Mouse (Mus musculus): Measurements from ENCODE around the gene Hspbp1. TPM values are rescaled to one million over a fixed set of nuclear protein-coding genes. Genes with fewer than 3 reads are reported as not detected.

Gene Hspbp1
- polyA plus RNA-seq, 3 experiments from 2014 or later = 41.5 to 52.0 (median 46.5) TPM

DNA sequence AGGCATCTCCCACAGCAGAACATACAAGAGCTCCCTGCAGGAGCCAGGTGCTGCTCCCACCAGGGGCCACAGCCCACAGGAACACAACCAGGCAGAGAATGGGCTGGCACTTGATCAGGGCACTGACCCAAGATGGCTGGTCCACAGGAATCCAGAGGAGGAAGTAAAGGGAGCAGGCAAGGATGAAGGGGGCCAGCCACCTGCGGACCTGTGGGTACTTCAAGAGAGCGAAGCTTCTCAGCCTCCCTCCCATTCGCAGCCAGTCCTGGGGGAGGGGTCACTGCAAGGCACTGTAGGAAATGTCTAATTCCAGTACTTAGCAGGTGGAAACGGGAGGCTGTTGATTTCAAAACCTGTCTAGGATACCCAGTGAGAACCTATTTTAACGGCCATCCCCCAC lies 55.3 kb downstream of the Hspbp1 start:
- ATAC-seq = peak; percentile 32

DNA sequence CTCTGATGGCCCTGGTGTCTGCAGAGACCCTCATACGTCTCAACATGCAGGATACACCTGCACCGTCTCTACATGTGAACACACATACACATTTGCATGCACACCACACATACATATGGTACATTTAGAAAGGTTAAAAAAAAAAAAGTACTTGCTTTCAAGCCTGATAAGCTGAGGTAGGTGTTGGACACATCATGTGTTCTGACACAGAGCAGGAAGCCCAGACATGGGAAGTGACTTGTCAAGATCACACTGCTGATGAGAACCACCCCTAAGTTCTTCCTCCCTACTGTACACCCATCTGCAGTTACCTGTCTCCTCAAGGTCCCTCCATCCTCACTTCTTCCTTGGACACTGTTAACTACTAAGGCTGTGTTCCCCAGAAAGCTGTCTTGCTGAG lies 58.9 kb downstream of the Hspbp1 start:
- ATAC-seq = no peak

DNA sequence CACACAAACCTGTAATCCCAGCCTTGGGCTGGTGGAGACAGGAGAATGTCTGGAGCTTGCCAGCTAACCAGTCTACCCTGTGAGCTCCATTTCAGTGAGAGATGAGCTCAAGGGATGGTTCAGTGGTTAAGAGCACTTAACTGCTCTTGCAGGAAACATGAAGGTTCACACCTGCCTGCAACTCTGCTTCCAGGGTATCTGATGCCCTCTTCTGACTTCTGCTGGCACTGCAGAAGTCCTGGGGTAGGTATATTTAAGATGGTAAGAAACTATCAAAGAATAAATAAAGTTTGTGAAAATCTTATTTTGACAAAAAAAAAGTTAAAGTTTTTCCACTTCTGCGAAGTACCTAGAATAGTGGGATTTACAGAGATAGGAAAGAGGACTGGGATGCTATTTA lies 60.5 kb downstream of the Hspbp1 start:
- peak; percentile 44 for ATAC-seq

- ATAC-seq = peak; percentile 57
These were observed 61.2 kb downstream of the Hspbp1 start for GRCm38 (mm10) chr7:4623544-4624189.

- ATAC-seq = no peak
These were observed 64.9 kb downstream of the Hspbp1 start for GRCm38 (mm10) chr7:4619979-4620378.

- ATAC-seq = peak; percentile 86
These were observed 71.0 kb downstream of the Hspbp1 start for GRCm38 (mm10) chr7:4613740-4614403.

GRCm38 (mm10) chr7:4612956-4613355 lies 71.9 kb downstream of the Hspbp1 start:
- ATAC-seq = no peak

DNA sequence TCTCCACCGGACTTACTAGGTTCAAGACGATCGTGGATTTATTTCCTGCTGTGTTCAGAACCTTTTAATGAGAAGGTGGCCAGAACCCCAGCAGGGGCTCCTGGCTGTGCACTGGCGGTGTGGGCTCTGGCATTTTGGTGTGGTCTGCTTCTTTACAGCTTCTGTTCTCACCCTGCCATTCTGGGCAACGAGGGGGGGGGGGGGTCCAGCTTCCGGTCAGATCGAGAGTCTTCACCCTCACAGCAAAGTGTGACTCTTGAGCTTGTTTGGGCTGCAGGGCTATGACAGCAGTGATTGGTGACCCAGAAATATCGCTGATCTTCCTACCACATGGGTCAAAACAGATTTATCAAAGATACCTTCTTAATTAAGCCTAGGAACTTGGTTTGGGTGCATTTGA lies 72.5 kb downstream of the Hspbp1 start:
- ATAC-seq = no peak

- no peak for ATAC-seq
These were observed 72.9 kb downstream of the Hspbp1 start for GRCm38 (mm10) chr7:4611921-4612341.

- ATAC-seq = no peak
These were observed 73.4 kb downstream of the Hspbp1 start for GRCm38 (mm10) chr7:4611511-4611910.

Other genes with a start within 250 kb of the Hspbp1 start
- gene Rdh13, start 239.4 kb downstream of the Hspbp1 start, polyA plus RNA-seq (2017; shearing (Covaris generic)) = 10 to 100 TPM in 2 of 3 experiments, 1 to 10 TPM in 1; 6.2 to 24.7 (median 17.4) TPM
- gene Eps8l1, start 224.4 kb downstream of the Hspbp1 start, polyA plus RNA-seq (2017; shearing (Covaris generic)) = 10 to 100 TPM in 2 of 3 experiments, 1 to 10 TPM in 1; 3.8 to 22.3 (median 12.5) TPM
- 10 to 100 TPM; 19.1 to 23.9 (median 19.4) TPM for gene Ppp1r12c, start 183.4 kb downstream of the Hspbp1 start, polyA plus RNA-seq (2017; shearing (Covaris generic))
- 1 to 10 TPM; 6.4 to 8.0 (median 6.9) TPM for gene Tnnt1, start 168.7 kb downstream of the Hspbp1 start, polyA plus RNA-seq (2017; shearing (Covaris generic))
- gene Tnni3, start 160.8 kb downstream of the Hspbp1 start, polyA plus RNA-seq (2017; shearing (Covaris generic)) = 1 to 10 TPM in 2 of 3 experiments, under 1 TPM in 1; 0.48 to 3.4 (median 1.4) TPM
- 1 to 10 TPM; 1.3 to 2.1 (median 1.3) TPM for gene Dnaaf3, start 152.6 kb downstream of the Hspbp1 start, polyA plus RNA-seq (2017; shearing (Covaris generic))
- under 1 TPM in 1 of 3 experiments, not detected in 2; 0.83 TPM for gene Syt5, start 137.5 kb downstream of the Hspbp1 start, polyA plus RNA-seq (2017; shearing (Covaris generic))
- not detected for gene Ptprh, start 81.0 kb downstream of the Hspbp1 start, polyA plus RNA-seq (2017; shearing (Covaris generic))
- gene Tmem86b, start 53.6 kb downstream of the Hspbp1 start, polyA plus RNA-seq (2017; shearing (Covaris generic)) = 1 to 10 TPM; 3.1 to 4.1 (median 4.0) TPM
- 10 to 100 TPM in 1 of 3 experiments, 1 to 10 TPM in 2; 7.7 to 13.6 (median 9.7) TPM for gene Ppp6r1, start 26.0 kb downstream of the Hspbp1 start, polyA plus RNA-seq (2017; shearing (Covaris generic))
- gene Brsk1, start 5.5 kb upstream of the Hspbp1 start, polyA plus RNA-seq (2017; shearing (Covaris generic)) = under 1 TPM in 1 of 3 experiments, not detected in 2; 0.62 TPM
- gene Tmem150b, start 40.2 kb upstream of the Hspbp1 start, polyA plus RNA-seq (2017; shearing (Covaris generic)) = not detected
- gene Kmt5c, start 55.0 kb upstream of the Hspbp1 start, polyA plus RNA-seq (2017; shearing (Covaris generic)) = 10 to 100 TPM; 22.6 to 25.7 (median 24.9) TPM
- 1 to 10 TPM in 1 of 3 experiments, under 1 TPM in 1, not detected in 1; 0.86 to 1.4 TPM for gene Cox6b2, start 68.0 kb upstream of the Hspbp1 start, polyA plus RNA-seq (2017; shearing (Covaris generic))
- not detected for gene Fam71e2, start 86.2 kb upstream of the Hspbp1 start, polyA plus RNA-seq (2017; shearing (Covaris generic))
- not detected for gene Il11, start 97.8 kb upstream of the Hspbp1 start, polyA plus RNA-seq (2017; shearing (Covaris generic))
- gene Tmem190, start 97.9 kb upstream of the Hspbp1 start, polyA plus RNA-seq (2017; shearing (Covaris generic)) = not detected
- gene Tmem238, start 104.6 kb upstream of the Hspbp1 start, polyA plus RNA-seq (2017; shearing (Covaris generic)) = under 1 TPM in 1 of 3 experiments, not detected in 2; 0.90 TPM
- gene Rpl28, start 107.8 kb upstream of the Hspbp1 start, polyA plus RNA-seq (2017; shearing (Covaris generic)) = 100 to 1,000 TPM; 324 to 638 (median 419) TPM
- gene Ube2s, start 127.5 kb upstream of the Hspbp1 start, polyA plus RNA-seq (2017; shearing (Covaris generic)) = 10 to 100 TPM; 13.2 to 64.5 (median 31.1) TPM
- not detected for gene Shisa7, start 159.6 kb upstream of the Hspbp1 start, polyA plus RNA-seq (2017; shearing (Covaris generic))
- 10 to 100 TPM; 26.6 to 36.5 (median 34.4) TPM for gene Isoc2b, start 185.2 kb upstream of the Hspbp1 start, polyA plus RNA-seq (2017; shearing (Covaris generic))
- under 1 TPM; 0.58 to 0.92 (median 0.70) TPM for gene Isoc2a, start 192.1 kb upstream of the Hspbp1 start, polyA plus RNA-seq (2017; shearing (Covaris generic))
- not detected for gene Gm36210, start 221.4 kb upstream of the Hspbp1 start, polyA plus RNA-seq (2017; shearing (Covaris generic))
- gene Zfp628, start 230.1 kb upstream of the Hspbp1 start, polyA plus RNA-seq (2017; shearing (Covaris generic)) = 1 to 10 TPM in 2 of 3 experiments, under 1 TPM in 1; 0.93 to 1.8 (median 1.6) TPM
- gene Nat14, start 237.0 kb upstream of the Hspbp1 start, polyA plus RNA-seq (2017; shearing (Covaris generic)) = under 1 TPM in 2 of 3 experiments, not detected in 1; 0.34 to 0.44 TPM
- not detected for gene Ssc5d, start 240.7 kb upstream of the Hspbp1 start, polyA plus RNA-seq (2017; shearing (Covaris generic))

All from inflammation-experienced regulatory T-cells, adult 6 months (primary cell).